In genomic region chr17:65952083-65952482, GRCm38 (mm10) we compare ENCODE assay signal across 12 mouse cellular contexts. TPM values are rescaled to one million over a fixed set of nuclear protein-coding genes. Genes with fewer than 3 reads are reported as not detected.
A peak's percentile ranks its signal among the peaks of the same experiment; 100 is the strongest.
DNase-seq lines count a peak whose midpoint lies in the region; ATAC-seq and TF ChIP-seq lines count a peak whose summit lies in the region.
"Had no signal": no experiment of that assay in that cellular context is flagged by ENCODE, and none has a peak within 500 bp of the region (broad histone marks: within the 10 kb centered on the region; RNA-seq: fewer than 3 reads in every experiment).

No protein-coding gene starts in this region.

- ATAC-seq in intestine, postnatal 0 days = no peak
- no peak for ATAC-seq in intestine, embryonic 16.5 days
- ATAC-seq in granulocyte monocyte progenitor cell, adult 5-6 weeks (replicated peaks; ENCODE audit: poor library complexity, severe bottlenecking) = peak; percentile 35

- H3K27ac ChIP-seq in intestine, postnatal 0 days (ENCODE audit: low read depth, low read length) = no peak overlapping the region
- no peak overlapping the region for H3K27ac ChIP-seq in intestine, embryonic 16.5 days (ENCODE audit: low read length)
- H3K27ac ChIP-seq in MEL (ENCODE audit: control insufficient read depth, low read depth, low read length) = no peak overlapping the region
- H3K27ac ChIP-seq: intestine, embryonic 15.5 days; limb, embryonic 10.5 days; midbrain, embryonic 12.5 days had no signal

- peak; percentile 75 for DNase-seq in A20 (ENCODE audit: low read depth, low spot score)
- DNase-seq in MEL (ENCODE audit: low read depth, low spot score) = peak; percentile 84
- DNase-seq in right cerebral cortex, postnatal 36 days (ENCODE audit: low spot score in 2 of 2) = no peak
- DNase-seq in kidney, adult 8-10 months = no peak
- no peak for DNase-seq in heart, adult 8-10 months (ENCODE audit: low spot score)
- DNase-seq: right cerebral cortex, adult 18-20 months had no signal

- 77% methylated on average over 5 of the region's 5 CpGs for WGBS in intestine, postnatal 0 days
- WGBS in intestine, embryonic 16.5 days = 80% methylated on average over 5 of the region's 5 CpGs

- peak; percentile 78 for TF ChIP-seq RAD21 in MEL (IDR thresholded peaks at IDR 0.05; ENCODE audit: low read depth, low read length)

- TF ChIP-seq EP300 in MEL (IDR thresholded peaks at IDR 0.05; ENCODE audit: low read depth in 1 of 2, low read length in 2 of 2) = no peak

- TF ChIP-seq CTCF in intestine, postnatal 0 days (IDR thresholded peaks at IDR 0.05; ENCODE audit: low read depth) = peak; percentile 73
- peak in 2 of 3 experiments; percentile 70 to 86; a peak in 4 of 6 replicates for TF ChIP-seq CTCF in MEL (IDR thresholded peaks at IDR 0.05 in 2 of 3, conservative IDR thresholded peaks at IDR 0.05 in 1 of 3; ENCODE audit: control insufficient read depth in 1 of 3, insufficient read depth in 1 of 3, low read depth in 2 of 3, low read length in 3 of 3, poor library complexity in 1 of 3, severe bottlenecking in 1 of 3)

- no peak for TF ChIP-seq POLR2A in MEL (IDR thresholded peaks at IDR 0.05; ENCODE audit: control insufficient read depth in 1 of 2, insufficient read depth in 1 of 2, low read depth in 1 of 2, low read length in 2 of 2, poor library complexity in 1 of 2)

- no peak overlapping the region for H3K4me3 ChIP-seq in intestine, postnatal 0 days (ENCODE audit: low read depth, low read length)
- no peak overlapping the region for H3K4me3 ChIP-seq in intestine, embryonic 16.5 days (ENCODE audit: low read length)
- no peak overlapping the region for H3K4me3 ChIP-seq in MEL (ENCODE audit: control insufficient read depth in 1 of 2, insufficient read depth in 1 of 2, low read depth in 2 of 2, low read length in 2 of 2)
- H3K4me3 ChIP-seq: intestine, embryonic 15.5 days; limb, embryonic 10.5 days; midbrain, embryonic 12.5 days had no signal

- H3K9me3 ChIP-seq in intestine, postnatal 0 days (ENCODE audit: control insufficient read depth) = no peaks in the 10 kb centered on the region
- no peaks in the 10 kb centered on the region for H3K9me3 ChIP-seq in intestine, embryonic 16.5 days (ENCODE audit: control insufficient read depth, low read length)
- no peaks in the 10 kb centered on the region for H3K9me3 ChIP-seq in MEL (replicated peaks; ENCODE audit: insufficient read depth, low read length)
- H3K9me3 ChIP-seq: intestine, embryonic 15.5 days; limb, embryonic 10.5 days; midbrain, embryonic 12.5 days had no signal

- no peaks in the 10 kb centered on the region for H3K27me3 ChIP-seq in intestine, postnatal 0 days (replicated peaks; ENCODE audit: control insufficient read depth, insufficient read depth, low read length)
- H3K27me3 ChIP-seq in intestine, embryonic 16.5 days (replicated peaks; ENCODE audit: control insufficient read depth, insufficient read depth, low read length) = no peaks in the 10 kb centered on the region
- H3K27me3 ChIP-seq in MEL (ENCODE audit: control insufficient read depth in 1 of 2, insufficient read depth in 2 of 2, low read length in 2 of 2) = no peaks in the 10 kb centered on the region
- H3K27me3 ChIP-seq: intestine, embryonic 15.5 days; midbrain, embryonic 12.5 days had no signal

- H3K4me2 ChIP-seq in intestine, postnatal 0 days (replicated peaks; ENCODE audit: low read depth) = no peak overlapping the region
- H3K4me2 ChIP-seq in intestine, embryonic 16.5 days (ENCODE audit: low read depth, low read length) = no peak overlapping the region
- H3K4me2 ChIP-seq: midbrain, embryonic 12.5 days had no signal

- H3K79me2 ChIP-seq in MEL (ENCODE audit: control insufficient read depth, insufficient read depth, low read length, poor library complexity) = peaks cover 5% of the 10 kb centered on the region

- H3K9ac ChIP-seq in intestine, postnatal 0 days (ENCODE audit: low read depth, low read length) = no peak overlapping the region
- H3K9ac ChIP-seq in intestine, embryonic 16.5 days (ENCODE audit: low read depth, low read length) = no peak overlapping the region
- no peak overlapping the region for H3K9ac ChIP-seq in MEL (ENCODE audit: control insufficient read depth, low read depth, low read length, poor library complexity, severe bottlenecking)
- H3K9ac ChIP-seq: intestine, embryonic 15.5 days; midbrain, embryonic 12.5 days had no signal

- H3K4me1 ChIP-seq in intestine, postnatal 0 days (replicated peaks; ENCODE audit: control insufficient read depth, insufficient read depth, low read length) = no peaks in the 10 kb centered on the region; the same call in 1 of the 2 replicates
- H3K4me1 ChIP-seq in intestine, embryonic 16.5 days (ENCODE audit: control insufficient read depth, insufficient read depth, low read length) = peaks cover 5% of the 10 kb centered on the region; the same call in 1 of the 2 replicates
- H3K4me1 ChIP-seq in MEL (ENCODE audit: control insufficient read depth in 1 of 2, insufficient read depth in 2 of 2, low read length in 2 of 2) = peaks cover 12 to 25% of the 10 kb centered on the region in 2 experiments

- H3K36me3 ChIP-seq in intestine, postnatal 0 days (ENCODE audit: control insufficient read depth, insufficient read depth) = 0 out of 2 replicates have a peak, but pooled peaks cover 9% of the 10 kb centered on the region
- H3K36me3 ChIP-seq in intestine, embryonic 16.5 days (ENCODE audit: control insufficient read depth, insufficient read depth, low read length) = no peaks in the 10 kb centered on the region
- H3K36me3 ChIP-seq in MEL (ENCODE audit: control insufficient read depth in 1 of 2, insufficient read depth in 2 of 2, low read length in 2 of 2) = peaks cover 0 to 21% of the 10 kb centered on the region in 2 experiments; a peak in 2 of 4 replicates
- H3K36me3 ChIP-seq: intestine, embryonic 15.5 days had no signal

TF ChIP-seq in MEL, 35 proteins besides CTCF, POLR2A, EP300 and RAD21:
- TF ChIP-seq POLR2AphosphoS2 (IDR thresholded peaks at IDR 0.05; ENCODE audit: low read length) (no peak), ZC3H11A (IDR thresholded peaks at IDR 0.05; ENCODE audit: low read depth, low read length) (peak; percentile 78), NELFE (IDR thresholded peaks at IDR 0.05; ENCODE audit: low read depth, low read length) (peak; percentile 17; the same call in 1 of the 2 replicates), MAX (IDR thresholded peaks at IDR 0.05; ENCODE audit: low read length) (peak; percentile 75), GABPA (IDR thresholded peaks at IDR 0.05; ENCODE audit: low read depth, low read length) (no peak), HCFC1 (IDR thresholded peaks at IDR 0.05; ENCODE audit: low read depth, low read length) (0 out of 2 replicates have a peak, but pooled peaks have one; percentile 19), GATA1 (IDR thresholded peaks at IDR 0.05; ENCODE audit: low read depth, low read length) (no peak), MYC (IDR thresholded peaks at IDR 0.05; ENCODE audit: low read depth, low read length) (peak; percentile 78), SIN3A (IDR thresholded peaks at IDR 0.05; ENCODE audit: low read length) (peak; percentile 64), MYB (IDR thresholded peaks at IDR 0.05; ENCODE audit: low read depth, low read length) (no peak), MXI1 (IDR thresholded peaks at IDR 0.05; ENCODE audit: low read depth, low read length) (peak; percentile 76), SMC3 (IDR thresholded peaks at IDR 0.05; ENCODE audit: low read depth, low read length) (peak; percentile 88)
TF ChIP-seq in MEL: peak in this region for 8.

RNA-seq across cellular contexts. Expression of gene Twsg1, which starts 1.1 kb away (rescaled TPM):
- polyA plus RNA-seq in intestine, postnatal 0 days (2015; fragmentation: Nextera tagmentation; extraction: Ambion mirVana) = 35.6 and 36.0 TPM in 2 replicates
- 61.7 and 63.1 TPM in 2 replicates for polyA plus RNA-seq in intestine, embryonic 16.5 days (2015; fragmentation: Nextera tagmentation; extraction: Ambion mirVana)
- total RNA-seq in MEL (2012; rRNA removed) = 11.9 and 17.0 TPM in 2 replicates
- polyA plus RNA-seq in MEL (2012; ENCODE audit: insufficient read depth in 1 of 2, insufficient read length in 2 of 2, low read depth in 1 of 2, low replicate concordance in 2 of 2, missing spikeins in 1 of 2) = 10 to 100 TPM in 1 of 2 experiments, not detected in 1; 17.7 TPM
- total RNA-seq in granulocyte monocyte progenitor cell, adult 5-6 weeks (2014; fragmentation: Nextera tagmentation) = 13.2 and 28.0 TPM in 2 replicates
- 10.5 and 10.8 TPM in 2 replicates for total RNA-seq in granulocyte monocyte progenitor cell, adult 5-6 weeks (2017)
- total RNA-seq in heart, adult 8-10 months (2022) = 10 to 100 TPM; 69.1 to 85.0 (median 79.8) TPM

Comparison
In these comparisons a context has a peak if more than half of its experiments do, and no peak if none do; other contexts are left out.
1. DNase-seq: peak in A20 (single experiment) and MEL (single experiment); none in right cerebral cortex, postnatal 36 days (0 of 2), kidney, adult 8-10 months (0 of 2) and heart, adult 8-10 months (single experiment).